Mouse (Mus musculus) G1E (cell line): ENCODE measurements around the gene Gm6812. TPM values are rescaled to one million over a fixed set of nuclear protein-coding genes. Genes with fewer than 3 reads are reported as not detected.
"Not testable (repeated sequence)": the region's sequence is repeated elsewhere in the genome, so short reads cannot be mapped to it uniquely, and the experiment has no call there.

Experiments
- ATAC-seq: 2 replicates; pipeline ENCODE4 v1.8.0; 2016; ENCODE audit warnings: mild to moderate bottlenecking; ENCODE audit not compliant: insufficient number of reproducible peaks, poor library complexity, low FRiP score, severe bottlenecking; ENCODE audit errors: extremely low read depth
- DNase-seq: peaks from one replicate; pipeline ENCODE4 v3.0.0; 2012; ENCODE audit warnings: low spot score
- H3K27me3 ChIP-seq: 2 replicates; pipeline ENCODE4 v1.6.1; 2012; ENCODE audit warnings: mild to moderate bottlenecking, low read length, inconsistent platforms; ENCODE audit not compliant: insufficient read depth
- H3K36me3 ChIP-seq: replicated peaks from 2 replicates; pipeline ENCODE3; 2012; ENCODE audit warnings: mild to moderate bottlenecking, inconsistent platforms
- H3K4me1 ChIP-seq: 2 replicates; pipeline ENCODE4 v1.6.1; 2012; ENCODE audit warnings: low read depth, low read length, inconsistent platforms, mixed read lengths; ENCODE audit not compliant: insufficient read depth
- H3K4me3 ChIP-seq: 2 replicates; pipeline ENCODE4 v1.5.1; 2012; ENCODE audit warnings: low read depth, mild to moderate bottlenecking, inconsistent platforms, low read length, moderate library complexity, mixed read lengths
- H3K9me3 ChIP-seq: replicated peaks from 2 replicates; pipeline ENCODE4 v1.6.1; 2012; ENCODE audit warnings: inconsistent platforms
- CTCF ChIP-seq: IDR thresholded peaks from 2 replicates; pipeline ENCODE4 v1.5.1; 2012; ENCODE audit warnings: low read depth, low read length, inconsistent platforms, mixed read lengths
- GATA1 ChIP-seq: IDR thresholded peaks from 2 replicates; pipeline ENCODE4 v1.6.1; 2012; ENCODE audit warnings: borderline replicate concordance, low read length, inconsistent platforms, mixed read lengths
- GATA2 ChIP-seq: IDR thresholded peaks from 2 replicates; pipeline ENCODE4 v1.6.1; 2012; ENCODE audit warnings: low read depth, low read length, inconsistent platforms, borderline replicate concordance
- POLR2AphosphoS5 ChIP-seq: IDR thresholded peaks from 2 replicates; pipeline ENCODE4 v1.6.1; 2012; ENCODE audit warnings: low read depth, low read length, inconsistent platforms; ENCODE audit not compliant: insufficient replicate concordance
- TAL1 ChIP-seq: conservative IDR thresholded peaks from 2 replicates; pipeline ENCODE4 v1.6.1; 2012; ENCODE audit warnings: low read depth, low read length, inconsistent platforms, mixed read lengths
- polyA plus RNA-seq: library from polyadenylated mRNA; stranded (reverse); fragments of >175 nt; gene quantifications from 2 replicates; pipeline ENCODE4 v1.2.3, GENCODE M21; 2012
- total RNA-seq, 2 experiments: library from RNA; stranded (forward) in 1 of 2; stranded (reverse) in 1 of 2; fragments of 200-1000 nt in 1 of 2; fragments of >200 nt in 1 of 2; fragmentation: Nextera tagmentation in 1 of 2; gene quantifications; 2 replicates each; pipeline ENCODE4 v1.2.3; 2014 to 2017

Gm6812 gene
- total RNA-seq (2014; fragmentation: Nextera tagmentation), result not detected in 2 replicates
- not detected in 2 replicates for total RNA-seq (2017)
- not detected in 2 replicates for polyA plus RNA-seq

GRCm38 (mm10) chrX:68892953-68893352 is at the start of gene Gm6812:
Gm6812 (minus strand) TSS chrX:68893053.
- H3K9me3 ChIP-seq, H3K4me1 ChIP-seq, ATAC-seq, H3K27me3 ChIP-seq, H3K4me3 ChIP-seq, DNase-seq, H3K36me3 ChIP-seq: not testable (repeated sequence)

GRCm38 (mm10) chrX:68865145-68865544 is 27.7 kb downstream of the Gm6812 start:
- Histone ChIP-seq H3K9me3 (no peaks in the 10 kb centered on the region), H3K27me3 (no peaks in the 10 kb centered on the region), H3K4me1 (no peaks in the 10 kb centered on the region), H3K36me3 (no peaks in the 10 kb centered on the region), H3K4me3 (no peak overlapping the region)
- no peak for ATAC-seq
- no peak for DNase-seq
- TF ChIP-seq TAL1 (no peak), CTCF (no peak), GATA1 (no peak), POLR2AphosphoS5 (no peak), GATA2 (no peak)

Other genes starting within 250 kb of the Gm6812 start
- 74.9 and 79.1 TPM in 2 replicates for gene Fmr1, start 214.5 kb downstream of the Gm6812 start, total RNA-seq (2014; fragmentation: Nextera tagmentation)
- gene Fmr1, start 214.5 kb downstream of the Gm6812 start, total RNA-seq (2017), result 87.0 and 92.1 TPM in 2 replicates
- 18.7 and 22.8 TPM in 2 replicates for gene Fmr1, start 214.5 kb downstream of the Gm6812 start, polyA plus RNA-seq
- gene Fmr1nb, start 131.2 kb downstream of the Gm6812 start, total RNA-seq (2014; fragmentation: Nextera tagmentation), result not detected in 2 replicates
- not detected in 2 replicates for gene Fmr1nb, start 131.2 kb downstream of the Gm6812 start, total RNA-seq (2017)
- gene Fmr1nb, start 131.2 kb downstream of the Gm6812 start, polyA plus RNA-seq, result not detected in 2 replicates
- 10.8 and 11.6 TPM in 2 replicates for gene Gm14698, start 72.0 kb downstream of the Gm6812 start, total RNA-seq (2014; fragmentation: Nextera tagmentation)
- gene Gm14698, start 72.0 kb downstream of the Gm6812 start, total RNA-seq (2017), result 3.8 and 5.3 TPM in 2 replicates
- 0.59 and 1.1 TPM in 2 replicates for gene Gm14698, start 72.0 kb downstream of the Gm6812 start, polyA plus RNA-seq